Mouse (Mus musculus) naive thymus-derived CD4-positive, alpha-beta T cell, adult 2 months (primary cell): ENCODE measurements at regions not wholly inside any gene's neighbourhood (a gene's known extent, or its start where the extent isn't known, plus 50 kb on each side); places are given as distances from the start of the nearest gene placed in this dataset.

Experiments
- DNase-seq: peaks from one replicate; pipeline ENCODE4 v3.0.0-alpha.2; 2011; ENCODE audit warnings: low read depth

GRCm38 (mm10) chr7:68686396-68687139, 62.5 kb downstream of the Arrdc4 start:
- no peak for DNase-seq

GRCm38 (mm10) chr7:68682929-68683643, 66.0 kb downstream of the Arrdc4 start:
- no peak for DNase-seq

- DNase-seq, result no peak
Measured at GRCm38 (mm10) chr7:68682318-68682728, 66.7 kb downstream of the Arrdc4 start.

GRCm38 (mm10) chr7:68679770-68680169, 69.3 kb downstream of the Arrdc4 start:
- DNase-seq, result no peak

DNA sequence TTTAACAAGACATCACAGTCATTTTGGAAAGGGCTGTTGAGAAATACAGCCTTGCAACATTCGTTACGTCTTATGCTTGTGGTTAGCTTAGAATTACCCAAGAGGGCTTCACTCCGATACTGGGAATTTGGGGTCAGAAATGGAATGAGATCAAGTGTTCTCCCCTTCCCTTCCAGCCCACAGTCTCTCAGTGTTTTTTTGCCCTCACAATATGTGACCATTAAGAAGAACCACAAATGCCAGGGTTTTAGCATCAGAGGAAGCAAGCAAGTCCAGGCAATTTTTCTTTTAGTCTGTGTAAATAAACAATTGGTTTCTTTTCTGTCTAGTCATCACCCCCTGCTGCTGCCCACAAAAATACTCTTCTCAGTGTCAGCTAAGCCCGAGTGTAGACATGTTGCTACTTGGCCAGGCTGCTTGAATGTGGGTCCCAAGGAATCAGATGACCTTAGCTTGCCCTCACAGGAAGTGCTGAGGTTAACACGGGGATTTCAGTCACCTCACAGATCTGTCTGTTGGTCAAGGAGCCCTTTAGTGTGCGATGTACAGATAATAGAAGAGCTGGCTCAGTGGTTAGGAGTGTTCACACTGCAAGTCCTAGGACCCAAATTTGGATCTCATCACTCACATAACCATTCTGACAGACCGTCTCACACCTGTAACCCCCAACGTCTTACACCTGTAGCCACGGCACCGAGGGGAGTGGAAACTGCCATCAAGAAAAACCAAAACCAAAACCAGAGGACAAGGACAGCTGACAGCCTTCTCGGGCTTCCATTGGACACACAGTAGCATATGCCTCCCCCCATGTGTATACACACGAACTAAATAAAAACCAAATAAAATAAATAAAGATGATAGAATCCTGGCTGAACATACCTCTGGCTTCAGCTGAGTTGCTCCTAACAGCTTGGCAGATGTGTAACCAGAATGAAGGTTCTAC, 81.0 kb downstream of the Arrdc4 start:
- DNase-seq, result no peak

DNA sequence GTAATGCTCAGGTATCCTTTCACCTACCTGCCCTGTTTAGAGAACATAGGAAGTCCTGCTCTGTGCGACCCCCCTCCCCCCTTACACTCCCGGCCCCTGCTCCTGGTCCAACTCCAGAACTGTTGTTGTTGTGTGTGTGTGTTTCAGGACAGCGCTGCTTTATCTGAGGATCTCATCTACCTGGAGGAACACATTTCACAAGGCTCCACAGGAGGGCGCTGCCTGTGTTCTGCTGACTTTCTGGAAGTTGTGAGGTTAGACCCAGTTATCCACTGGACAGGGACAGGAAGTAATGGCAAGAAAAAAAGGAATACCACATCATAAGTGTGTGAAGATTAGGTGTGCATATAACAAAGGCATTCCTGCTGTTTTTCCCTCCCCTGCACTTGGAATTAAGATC, 81.8 kb downstream of the Arrdc4 start:
- no peak for DNase-seq

GRCm38 (mm10) chr7:68656354-68656753, 92.7 kb downstream of the Arrdc4 start:
- no peak for DNase-seq

DNA sequence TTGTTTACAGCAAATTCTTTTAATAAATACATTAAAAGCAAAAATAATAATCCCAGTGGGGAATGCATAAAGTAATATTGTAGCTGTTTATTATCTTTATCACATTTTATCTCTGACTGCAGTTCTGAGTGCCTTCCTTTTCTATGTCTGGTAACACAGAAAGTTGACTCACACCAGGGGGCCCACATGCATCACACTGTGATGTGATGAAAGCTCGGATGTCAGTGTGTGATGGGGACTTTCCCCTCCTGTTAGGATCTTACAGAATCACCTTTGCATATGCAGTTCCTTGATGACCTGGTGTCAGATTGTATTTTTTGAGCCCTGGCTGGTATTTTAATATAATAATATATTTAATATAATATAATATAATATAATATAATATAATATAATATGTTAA, 95.5 kb downstream of the Arrdc4 start:
- no peak for DNase-seq

DNA sequence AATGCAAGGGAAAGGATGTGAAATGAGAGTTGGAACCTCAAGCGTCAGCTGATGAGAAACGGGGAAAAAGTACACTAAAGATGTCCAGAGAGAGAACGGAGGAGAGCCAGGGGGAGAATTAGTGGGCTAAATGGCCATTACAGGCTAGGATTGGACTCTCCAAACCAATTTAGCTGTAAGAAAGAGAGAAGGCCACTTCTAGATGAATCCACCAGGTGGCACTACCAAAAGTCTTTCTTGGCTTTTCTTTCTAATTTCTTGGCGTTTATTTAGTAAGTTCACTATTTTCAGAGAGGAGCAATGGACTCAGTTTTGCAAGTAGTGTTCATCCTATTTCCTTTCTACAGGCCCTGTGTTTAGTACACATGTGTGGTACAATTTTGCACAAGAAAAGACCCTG, 97.6 kb downstream of the Arrdc4 start:
- no peak for DNase-seq

- DNase-seq, result no peak
Measured at GRCm38 (mm10) chr7:68637556-68638215, 111.4 kb downstream of the Arrdc4 start.

GRCm38 (mm10) chr7:68621080-68621479, 128.0 kb downstream of the Arrdc4 start:
- no peak for DNase-seq

DNA sequence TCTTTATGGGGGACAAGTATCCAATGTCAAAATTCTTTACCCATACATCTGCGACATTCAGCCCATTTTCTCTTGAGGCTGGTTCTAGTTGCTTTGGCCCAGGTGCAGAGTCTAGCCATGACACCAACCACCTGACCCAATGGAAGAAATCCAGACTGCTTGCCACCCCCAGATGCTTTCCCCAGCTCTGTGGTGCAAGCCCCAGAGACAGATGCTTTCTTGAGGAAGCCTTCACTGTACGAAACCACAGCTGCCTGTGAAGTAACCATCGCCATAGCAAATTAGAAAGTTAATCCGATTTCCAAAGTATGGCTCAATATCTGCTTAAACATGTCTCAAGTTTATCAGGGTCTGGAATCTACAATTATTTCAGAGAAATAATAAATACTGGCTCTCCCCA, 138.5 kb downstream of the Arrdc4 start:
- no peak for DNase-seq

GRCm38 (mm10) chr7:68607170-68607569, 141.9 kb downstream of the Arrdc4 start:
- no peak for DNase-seq

DNA sequence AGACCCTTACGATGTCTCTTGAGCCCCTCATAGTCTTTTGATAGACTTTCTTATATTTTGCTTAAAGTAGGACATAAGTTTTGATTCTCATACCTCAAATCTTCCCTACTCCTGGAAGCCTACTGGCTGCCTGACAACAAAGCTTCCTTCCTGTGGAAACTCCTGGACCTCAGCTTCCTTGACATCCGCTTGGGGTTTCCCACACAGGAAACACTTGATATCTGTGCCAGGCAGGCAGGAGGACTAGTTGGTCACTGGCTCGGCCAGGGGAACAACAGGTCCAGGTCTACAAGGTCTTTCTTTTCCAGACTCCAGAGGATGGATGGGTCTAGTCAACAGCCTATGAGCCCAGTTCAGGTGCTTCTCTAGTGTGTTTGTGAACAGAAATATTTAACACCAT, 142.8 kb downstream of the Arrdc4 start:
- no peak for DNase-seq

- DNase-seq, result no peak
Measured at GRCm38 (mm10) chr7:68603711-68604110, 145.3 kb downstream of the Arrdc4 start.

DNA sequence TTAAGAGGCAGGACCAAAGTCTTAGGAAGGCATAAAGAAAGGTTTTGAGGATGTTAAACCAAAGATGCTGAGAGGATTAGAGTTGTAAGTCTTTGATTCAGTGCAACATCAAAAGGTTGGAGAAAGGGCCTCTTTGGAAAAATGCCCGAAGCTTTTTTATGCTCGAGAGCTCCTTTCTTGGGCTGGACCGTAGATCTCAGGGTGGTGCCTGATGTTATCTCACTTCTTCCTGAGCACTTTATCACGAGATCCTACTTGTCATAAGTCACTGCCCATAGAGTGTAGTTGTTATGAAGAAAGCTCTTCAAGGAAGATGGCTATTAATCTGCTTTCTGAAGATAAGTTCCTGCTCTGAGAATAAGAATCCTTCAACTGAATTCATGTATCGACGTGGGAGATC, 147.0 kb downstream of the Arrdc4 start:
- no peak for DNase-seq

GRCm38 (mm10) chr7:68594017-68594386, 155.0 kb downstream of the Arrdc4 start:
- no peak for DNase-seq

DNA sequence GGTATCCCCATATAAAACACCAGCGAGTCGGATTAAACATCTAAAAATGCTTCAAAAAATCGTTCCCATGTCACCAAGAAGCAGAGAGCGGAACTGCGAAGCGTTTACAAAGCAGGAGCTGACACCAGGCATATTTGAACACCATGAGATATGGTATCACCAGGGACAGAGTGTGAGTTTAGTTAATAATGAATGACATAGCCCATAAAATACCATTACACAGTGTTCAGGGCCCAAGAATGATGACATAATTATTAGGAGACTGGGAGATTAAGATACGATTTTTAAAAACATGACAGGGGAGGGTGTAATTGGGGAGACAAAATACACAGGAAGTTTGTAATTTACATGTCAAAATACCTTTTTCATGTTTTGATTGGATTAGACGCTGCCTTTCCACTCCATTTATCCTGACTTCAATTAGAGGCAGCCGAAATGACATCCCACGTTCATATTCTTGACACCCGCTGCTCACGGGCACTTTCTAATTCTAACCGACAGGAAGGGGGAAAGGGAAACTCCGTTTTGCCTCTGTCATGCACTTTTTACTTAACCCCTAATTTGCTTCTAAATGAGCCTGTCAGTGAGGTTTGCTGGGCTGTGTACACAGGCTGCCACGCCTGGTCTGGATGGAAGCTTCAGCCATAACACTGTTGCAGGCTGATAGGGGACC, 155.6 kb downstream of the Arrdc4 start:
- no peak for DNase-seq

GRCm38 (mm10) chr7:68582540-68583325, 166.3 kb downstream of the Arrdc4 start:
- DNase-seq, result no peak

- DNase-seq, result peak; percentile 34
Measured at GRCm38 (mm10) chr7:68580650-68581049, 168.4 kb downstream of the Arrdc4 start.

GRCm38 (mm10) chr7:68579666-68580065, 169.4 kb downstream of the Arrdc4 start:
- DNase-seq, result peak; percentile 72
